Mouse (Mus musculus): ENCODE measurements at regions not wholly inside any gene's neighbourhood (a gene's known extent, or its start where the extent isn't known, plus 50 kb on each side); places are given as distances from the start of the nearest gene placed in this dataset.

DNA sequence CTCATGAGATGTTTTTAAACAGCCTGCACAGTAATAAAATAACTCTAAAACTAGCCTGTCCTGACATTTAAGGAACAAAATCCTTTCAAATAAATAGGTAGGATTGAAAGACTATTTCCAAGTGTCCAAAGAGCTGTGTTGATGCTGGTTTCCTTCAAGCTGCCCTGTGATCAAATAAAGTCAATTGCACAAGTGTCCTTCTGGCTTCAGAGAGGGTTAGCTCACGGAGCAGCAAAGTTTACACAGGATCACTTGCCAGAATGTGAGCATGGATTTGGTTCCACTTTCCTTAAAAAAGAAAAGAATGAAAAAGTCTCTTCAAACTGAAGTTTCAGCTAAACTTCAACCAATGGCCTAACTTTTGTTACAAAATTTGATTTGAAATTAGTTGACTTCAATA is 375.5 kb upstream of the Atp2b1 start:
- TF ChIP-seq POLR2A (IDR thresholded peaks at IDR 0.05; ENCODE audit: control insufficient read depth, extremely low read depth, insufficient read depth, low read length, poor library complexity) (no peak), CTCF (IDR thresholded peaks at IDR 0.05; ENCODE audit: borderline replicate concordance, control insufficient read depth, extremely low read depth, insufficient read depth, low read length, poor library complexity) (no peak)
